Mouse (Mus musculus): ENCODE data around the gene Wdr35.
A peak's percentile ranks its signal among the peaks of the same experiment; 100 is the strongest.
"Not testable (repeated sequence)": the region's sequence is repeated elsewhere in the genome, so short reads cannot be mapped to it uniquely, and the experiment has no call there.

Gene Wdr35

DNA sequence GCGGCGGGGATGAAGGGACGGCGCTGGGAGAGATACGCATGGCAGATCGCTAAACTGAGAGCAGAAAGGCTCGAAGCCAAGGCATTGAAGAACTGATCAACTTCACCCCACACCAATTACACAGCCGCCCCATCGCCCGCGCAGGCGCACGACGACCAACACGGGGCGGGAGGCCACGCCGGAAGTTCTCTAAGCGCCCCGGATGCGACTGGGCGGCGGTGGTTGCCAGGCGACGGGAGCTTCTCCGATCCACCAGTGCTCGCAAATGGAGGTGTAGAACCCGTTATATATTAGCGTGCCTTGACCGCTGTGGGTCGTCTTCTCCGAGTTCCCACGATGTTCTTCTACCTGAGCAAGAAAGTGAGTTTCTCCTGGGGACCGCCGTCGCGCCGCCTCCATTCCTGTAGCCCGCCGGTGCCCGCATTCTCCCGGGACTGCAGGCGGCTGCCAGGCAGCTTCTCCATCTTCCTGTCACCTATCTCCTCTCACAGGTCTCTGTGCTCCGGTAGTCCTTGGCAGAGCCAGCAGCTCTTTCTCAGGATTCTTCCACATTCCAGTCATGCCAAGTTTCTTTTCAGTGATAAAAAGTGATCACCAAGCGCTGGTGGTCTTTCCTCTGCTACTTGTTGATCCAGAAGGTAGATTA is at the start of gene Wdr35:
Gene Wdr35 (plus strand): TSS at position 73 of the 646 bp plus-strand sequence.
- DNase-seq: peak; percentile 88

DNA sequence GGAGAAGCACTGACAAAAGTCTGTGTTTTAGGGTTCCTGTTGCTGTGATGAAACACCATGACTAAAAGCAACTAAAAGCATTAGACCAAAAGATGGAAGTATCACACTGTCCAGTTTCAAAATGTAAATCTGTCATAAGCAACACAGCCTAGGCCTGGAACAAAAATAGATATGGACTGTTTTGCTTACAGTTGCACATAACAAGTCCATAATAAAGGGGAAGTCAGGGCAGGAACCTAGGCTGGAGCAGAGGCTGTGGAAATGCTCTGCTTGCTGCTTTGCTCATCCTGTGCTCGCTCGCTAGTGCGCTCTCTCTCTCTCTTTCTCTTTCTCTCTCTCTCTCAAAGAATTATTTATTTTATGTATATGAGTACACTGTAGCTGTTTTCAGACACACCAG is 46.0 kb upstream of the Wdr35 start:
- no peak for DNase-seq

DNA sequence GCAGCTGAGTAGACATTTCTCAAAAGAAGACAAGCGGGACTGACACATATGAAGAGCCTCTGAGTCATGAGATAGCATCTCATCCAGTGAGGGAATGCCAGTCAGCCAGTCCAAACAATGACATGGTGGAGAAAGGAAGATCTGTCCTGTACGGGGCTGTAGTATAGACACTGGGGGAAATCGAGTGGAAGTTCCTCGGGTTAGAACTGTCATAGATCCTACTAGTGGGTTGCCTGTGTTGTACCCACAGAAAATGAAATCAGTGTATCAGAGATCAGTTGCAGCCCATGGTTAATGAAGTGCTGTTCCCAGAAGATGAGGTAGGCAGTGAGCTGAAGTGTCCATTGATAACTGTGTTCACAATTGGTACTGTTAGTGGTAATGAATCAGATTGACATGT is 44.9 kb upstream of the Wdr35 start:
- no peak for DNase-seq

DNA sequence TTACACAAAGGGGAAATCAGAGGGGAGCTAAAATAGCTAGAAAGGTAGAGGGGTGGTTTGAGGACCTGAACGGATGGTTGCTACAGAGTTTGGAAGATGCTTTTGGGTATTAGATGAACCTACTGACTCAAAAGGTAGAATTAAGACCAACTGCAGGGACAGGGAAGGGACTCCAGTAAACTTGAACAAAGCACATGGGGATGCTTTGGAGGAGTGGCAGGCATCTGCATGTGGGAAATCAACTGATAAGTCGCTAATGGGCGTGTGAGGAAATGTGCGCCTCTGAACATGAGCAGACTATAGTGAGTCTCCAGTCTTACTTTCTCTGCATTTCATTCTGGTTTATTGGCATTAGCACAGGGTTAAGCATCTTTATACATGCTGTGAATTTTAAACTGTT is 42.6 kb upstream of the Wdr35 start:
- DNase-seq: no peak

GRCm38 (mm10) chr12:8935349-8935748 is 38.3 kb upstream of the Wdr35 start:
- peak; percentile 88 to 89 for DNase-seq

- DNase-seq: not testable (repeated sequence)
These were observed 37.5 kb upstream of the Wdr35 start for GRCm38 (mm10) chr12:8936210-8936609.

- DNase-seq: no peak
These were observed 34.2 kb upstream of the Wdr35 start for GRCm38 (mm10) chr12:8939490-8939889.

DNA sequence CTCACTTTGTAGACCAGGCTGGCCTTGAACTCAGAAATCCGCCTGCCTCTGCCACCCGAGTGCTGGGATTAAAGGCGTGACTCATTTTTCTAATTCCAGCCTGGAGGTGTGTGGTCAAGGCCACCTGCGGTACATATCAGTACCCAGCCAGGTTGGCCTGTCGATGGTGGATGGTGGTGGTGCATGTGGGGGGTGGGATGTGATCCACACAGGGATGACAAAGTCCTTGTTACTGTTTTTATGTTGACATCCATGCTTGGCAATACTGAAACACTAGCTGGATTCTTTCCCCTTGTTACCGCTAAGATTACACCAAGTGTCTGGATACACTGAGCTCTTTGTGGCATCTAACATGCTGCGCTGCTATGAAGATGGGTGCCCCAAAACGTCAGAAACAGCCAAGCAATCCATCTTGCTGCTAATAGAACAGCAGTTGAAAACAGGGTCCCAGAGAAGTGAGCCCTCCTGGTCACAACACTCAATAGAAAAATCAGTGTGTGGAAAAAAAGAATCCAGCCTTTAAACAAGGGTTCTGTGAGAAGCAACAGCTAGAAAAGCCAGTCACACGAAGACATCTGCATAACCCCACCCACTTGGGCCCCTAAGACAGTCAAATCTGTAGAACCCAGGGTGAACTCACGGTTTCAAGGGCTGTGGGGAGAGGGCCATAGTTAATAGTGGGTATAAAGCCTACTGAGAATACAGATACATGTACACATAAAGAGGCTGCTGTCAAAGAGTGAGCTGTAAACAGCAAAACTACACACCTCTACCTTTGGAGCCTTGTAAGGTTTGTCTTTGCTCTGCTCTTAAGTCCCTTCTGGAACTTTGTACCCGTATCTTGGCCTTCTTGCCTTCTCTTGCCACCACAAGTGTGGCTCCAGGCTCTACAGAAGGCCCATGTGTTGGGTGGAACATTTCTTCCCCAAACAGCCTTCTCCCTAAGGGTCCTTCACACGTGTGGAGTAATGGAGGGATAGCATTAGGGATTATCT is 33.4 kb upstream of the Wdr35 start:
- no peak for DNase-seq

GRCm38 (mm10) chr12:8941131-8941615 is 32.5 kb upstream of the Wdr35 start:
- no peak for DNase-seq

DNA sequence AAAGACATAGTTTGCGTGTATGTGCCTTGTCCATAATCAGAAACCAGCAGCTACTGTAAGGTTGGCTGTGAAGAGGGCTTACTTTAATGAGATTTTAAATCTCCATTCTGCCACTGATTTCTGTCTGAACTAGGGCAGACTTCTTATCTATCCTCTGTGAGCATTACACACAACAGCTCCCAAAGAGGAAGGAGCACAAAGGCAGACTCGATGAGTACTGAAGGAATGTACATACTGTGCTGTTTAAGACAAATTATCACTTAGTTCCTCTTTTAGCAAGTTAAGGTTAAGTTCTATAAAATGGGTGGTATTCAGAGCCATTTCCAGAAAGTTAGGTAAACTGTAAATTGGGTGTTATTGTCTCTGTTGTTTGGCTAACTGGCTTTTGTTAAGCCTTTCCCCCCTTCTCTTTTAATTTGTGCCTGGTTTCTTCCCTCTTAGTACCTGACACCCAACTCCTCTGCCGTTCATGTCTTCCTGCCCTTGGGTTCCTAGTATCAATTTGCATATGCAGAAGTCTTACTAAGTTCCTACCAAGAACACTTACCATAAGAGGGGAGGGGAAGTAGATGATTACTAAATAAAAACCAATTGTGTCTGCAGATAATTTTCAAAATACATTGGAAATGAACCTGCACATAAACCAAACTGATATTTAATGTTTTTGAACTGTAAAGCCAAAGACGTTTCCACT is 31.8 kb upstream of the Wdr35 start:
- DNase-seq: no peak

DNA sequence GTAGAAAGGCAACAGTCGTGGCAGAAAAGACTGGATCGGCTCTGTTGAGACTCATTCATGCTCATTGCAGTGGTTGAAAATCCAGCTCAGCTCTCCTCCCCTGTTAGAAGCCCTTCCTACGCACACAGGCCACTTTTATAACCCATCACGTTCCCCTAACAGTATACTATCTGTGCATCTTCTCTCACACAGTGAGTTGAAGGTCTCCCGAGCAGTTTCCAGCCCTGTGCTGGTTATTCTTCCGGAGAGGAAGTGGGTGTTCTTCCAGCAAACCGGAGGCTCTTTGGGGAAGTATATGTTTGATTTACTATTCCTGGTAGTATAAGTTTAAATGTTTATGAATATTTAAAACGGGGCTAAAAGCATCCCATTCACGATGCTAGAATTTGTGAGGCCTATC is 26.5 kb upstream of the Wdr35 start:
- no peak for DNase-seq

- DNase-seq: peak; percentile 74 to 85
These were observed 25.8 kb upstream of the Wdr35 start, which contains the start of gene Matn3 for GRCm38 (mm10) chr12:8947714-8948464. Gene Matn3 (plus strand): TSS chr12:8947929.

- no peak for DNase-seq
These were observed 20.6 kb upstream of the Wdr35 start for GRCm38 (mm10) chr12:8953136-8953535.

GRCm38 (mm10) chr12:8954161-8954561 is 19.5 kb upstream of the Wdr35 start:
- no peak for DNase-seq

GRCm38 (mm10) chr12:8961607-8962316 is 11.9 kb upstream of the Wdr35 start:
- peak; percentile 16 to 46 for DNase-seq

- peak; percentile 49 to 63 for DNase-seq
These were observed 3.9 kb upstream of the Wdr35 start for GRCm38 (mm10) chr12:8969828-8970227.

GRCm38 (mm10) chr12:8975076-8975475 is 1.4 kb downstream of the Wdr35 start:
- no peak for DNase-seq

DNA sequence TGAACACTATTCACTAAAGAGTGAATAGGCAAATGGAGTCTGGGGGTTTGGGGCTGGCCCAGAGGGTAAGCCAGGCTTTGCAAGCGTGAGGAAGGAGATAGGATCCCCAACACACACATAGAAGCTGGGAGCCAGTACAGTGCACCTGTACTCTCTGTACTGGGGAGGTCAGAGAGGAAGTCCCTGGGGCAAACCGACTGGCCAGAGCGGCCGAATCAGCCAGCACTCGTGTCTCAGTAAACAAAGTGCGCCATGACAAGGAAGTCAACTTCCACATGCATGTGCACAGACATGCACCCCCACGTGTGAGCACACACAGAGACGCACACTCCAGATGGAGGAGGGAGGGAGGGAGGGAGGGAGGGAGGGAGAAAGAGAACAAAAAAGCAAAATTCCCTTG is 19.5 kb downstream of the Wdr35 start:
- no peak for DNase-seq

DNA sequence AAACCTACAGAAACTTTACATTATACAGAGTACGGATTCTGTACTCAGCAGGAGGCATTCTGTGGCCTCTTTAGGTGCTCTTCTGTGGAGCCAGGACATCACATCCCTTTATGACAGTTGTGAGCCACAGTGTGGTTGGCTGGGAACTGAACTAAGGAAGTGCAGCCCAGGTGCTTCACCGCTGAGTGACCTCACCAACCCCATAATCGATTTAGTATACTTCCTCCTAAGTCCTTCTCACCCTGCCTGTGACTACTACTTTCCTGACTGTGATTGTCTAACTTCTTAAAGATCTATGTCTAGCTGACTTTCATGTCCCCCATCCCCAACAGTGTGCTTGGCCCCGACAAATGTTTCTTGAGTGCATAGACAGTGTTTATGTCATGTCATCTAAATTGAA is 24.6 kb downstream of the Wdr35 start:
- no peak for DNase-seq

GRCm38 (mm10) chr12:9002038-9002648 is 28.5 kb downstream of the Wdr35 start:
- peak; percentile 54 to 60 for DNase-seq

- DNase-seq: no peak
These were observed 33.5 kb downstream of the Wdr35 start for GRCm38 (mm10) chr12:9007146-9007545.

Measured in kidney, adult 8-10 months (tissue).